Mouse (Mus musculus) megakaryocyte-erythroid progenitor cell, adult 5-6 weeks (primary cell): ENCODE results near the gene Hes7. TPM values are rescaled to one million over a fixed set of nuclear protein-coding genes. Genes with fewer than 3 reads are reported as not detected.
A peak's percentile ranks its signal among the peaks of the same experiment; 100 is the strongest.

Experiments
- ATAC-seq: replicated peaks from 2 replicates; pipeline ENCODE4 v1.8.0; 2016; ENCODE audit warnings: mild to moderate bottlenecking, inconsistent platforms; ENCODE audit not compliant: severe bottlenecking, poor library complexity, low FRiP score, low TSS enrichment
- total RNA-seq, 2 experiments: library from RNA; stranded (forward) in 1 of 2; stranded (reverse) in 1 of 2; fragments of 200-1000, 215-1000 nt in 1 of 2; fragments of >200 nt in 1 of 2; fragmentation: Nextera tagmentation in 1 of 2; gene quantifications; 2 replicates each; pipeline ENCODE4 v1.2.3; 2014 to 2017

Gene Hes7
- total RNA-seq, 2 experiments from 2014 or later: not detected

GRCm38 (mm10) chr11:69128426-69129122 lies 8.4 kb downstream of the Hes7 start:
- no peak for ATAC-seq

GRCm38 (mm10) chr11:69133566-69133922 lies 13.3 kb downstream of the Hes7 start:
- ATAC-seq: peak; percentile 27; the same call in 1 of the 2 replicates

GRCm38 (mm10) chr11:69133923-69134621 lies 13.9 kb downstream of the Hes7 start:
- ATAC-seq: peak; percentile 61

- ATAC-seq: no peak
Observed at GRCm38 (mm10) chr11:69134622-69134968, 14.4 kb downstream of the Hes7 start.

- no peak for ATAC-seq
Observed at GRCm38 (mm10) chr11:69135361-69135760, 15.2 kb downstream of the Hes7 start.

- ATAC-seq: no peak
Observed at GRCm38 (mm10) chr11:69147546-69147945, 27.3 kb downstream of the Hes7 start.

GRCm38 (mm10) chr11:69148451-69148960 lies 28.3 kb downstream of the Hes7 start:
- ATAC-seq: no peak

- ATAC-seq: no peak
Observed at GRCm38 (mm10) chr11:69149728-69150127, 29.5 kb downstream of the Hes7 start.

- peak; percentile 87 for ATAC-seq
Observed at GRCm38 (mm10) chr11:69150444-69150843, 30.2 kb downstream of the Hes7 start.

- no peak for ATAC-seq
Observed at GRCm38 (mm10) chr11:69151004-69151403, 30.8 kb downstream of the Hes7 start.

- ATAC-seq: no peak
Observed at GRCm38 (mm10) chr11:69153831-69154230, 33.6 kb downstream of the Hes7 start.

GRCm38 (mm10) chr11:69155351-69155750 lies 35.1 kb downstream of the Hes7 start:
- 0 out of 2 replicates have a peak, but pooled peaks have one; percentile 33 for ATAC-seq

- ATAC-seq: peak; percentile 39; the same call in 1 of the 2 replicates
Observed at GRCm38 (mm10) chr11:69156800-69157199, 36.6 kb downstream of the Hes7 start, which contains the start of gene Alox12b. Alox12b (plus strand) TSS chr11:69156989.

GRCm38 (mm10) chr11:69169313-69169712 lies 49.1 kb downstream of the Hes7 start:
- no peak for ATAC-seq

GRCm38 (mm10) chr11:69171626-69172025 lies 51.4 kb downstream of the Hes7 start:
- ATAC-seq: no peak

GRCm38 (mm10) chr11:69172606-69173005 lies 52.4 kb downstream of the Hes7 start:
- no peak for ATAC-seq

Other genes with a start within 250 kb of the Hes7 start
- gene Ndel1, start 248.5 kb upstream of the Hes7 start, total RNA-seq (2014; fragmentation: Nextera tagmentation): 22.5 and 35.7 TPM in 2 replicates
- gene Ndel1, start 248.5 kb upstream of the Hes7 start, total RNA-seq (2017): 45.6 and 99.1 TPM in 2 replicates
- not detected in 2 replicates for gene Rnf222, start 231.9 kb upstream of the Hes7 start, total RNA-seq (2014; fragmentation: Nextera tagmentation)
- gene Rnf222, start 231.9 kb upstream of the Hes7 start, total RNA-seq (2017): not detected in 2 replicates
- gene Rpl26, start 218.8 kb upstream of the Hes7 start, total RNA-seq (2014; fragmentation: Nextera tagmentation): 5,476 and 5,943 TPM in 2 replicates
- gene Rpl26, start 218.8 kb upstream of the Hes7 start, total RNA-seq (2017): 6,111 and 7,527 TPM in 2 replicates
- gene Odf4, start 193.3 kb upstream of the Hes7 start, total RNA-seq (2014; fragmentation: Nextera tagmentation): not detected in 2 replicates
- not detected in 2 replicates for gene Odf4, start 193.3 kb upstream of the Hes7 start, total RNA-seq (2017)
- gene Arhgef15, start 162.9 kb upstream of the Hes7 start, total RNA-seq (2014; fragmentation: Nextera tagmentation): not detected in 2 replicates
- not detected in 2 replicates for gene Arhgef15, start 162.9 kb upstream of the Hes7 start, total RNA-seq (2017)
- 2.6 and 3.6 TPM in 2 replicates for gene Slc25a35, start 152.3 kb upstream of the Hes7 start, total RNA-seq (2014; fragmentation: Nextera tagmentation)
- 1.1 and 4.5 TPM in 2 replicates for gene Slc25a35, start 152.3 kb upstream of the Hes7 start, total RNA-seq (2017)
- 240 and 254 TPM in 2 replicates for gene Rangrf, start 145.2 kb upstream of the Hes7 start, total RNA-seq (2014; fragmentation: Nextera tagmentation)
- 69.1 and 104 TPM in 2 replicates for gene Rangrf, start 145.2 kb upstream of the Hes7 start, total RNA-seq (2017)
- 101 and 128 TPM in 2 replicates for gene Pfas, start 111.9 kb upstream of the Hes7 start, total RNA-seq (2014; fragmentation: Nextera tagmentation)
- gene Pfas, start 111.9 kb upstream of the Hes7 start, total RNA-seq (2017): 53.9 and 77.9 TPM in 2 replicates
- gene Ctc1, start 104.5 kb upstream of the Hes7 start, total RNA-seq (2014; fragmentation: Nextera tagmentation): 40.4 and 46.7 TPM in 2 replicates
- gene Ctc1, start 104.5 kb upstream of the Hes7 start, total RNA-seq (2017): 9.6 and 20.4 TPM in 2 replicates
- 118 and 122 TPM in 2 replicates for gene Aurkb, start 74.8 kb upstream of the Hes7 start, total RNA-seq (2014; fragmentation: Nextera tagmentation)
- gene Aurkb, start 74.8 kb upstream of the Hes7 start, total RNA-seq (2017): 60.0 and 75.0 TPM in 2 replicates
- 0.46 and 7.0 TPM in 2 replicates for gene Borcs6, start 60.7 kb upstream of the Hes7 start, total RNA-seq (2014; fragmentation: Nextera tagmentation)
- 3.5 TPM in 2 replicates for gene Borcs6, start 60.7 kb upstream of the Hes7 start, total RNA-seq (2017)
- 33.8 and 51.0 TPM in 2 replicates for gene Tmem107, start 49.6 kb upstream of the Hes7 start, total RNA-seq (2014; fragmentation: Nextera tagmentation)
- gene Tmem107, start 49.6 kb upstream of the Hes7 start, total RNA-seq (2017): 16.2 and 33.4 TPM in 2 replicates
- gene Vamp2, start 31.9 kb upstream of the Hes7 start, total RNA-seq (2014; fragmentation: Nextera tagmentation): 46.7 and 60.3 TPM in 2 replicates
- gene Vamp2, start 31.9 kb upstream of the Hes7 start, total RNA-seq (2017): 7.5 and 15.7 TPM in 2 replicates
- gene Per1, start 25.2 kb upstream of the Hes7 start, total RNA-seq (2014; fragmentation: Nextera tagmentation): 11.3 and 17.6 TPM in 2 replicates
- 4.7 and 12.5 TPM in 2 replicates for gene Per1, start 25.2 kb upstream of the Hes7 start, total RNA-seq (2017)
- gene 9130213A22Rik, start 2.2 kb downstream of the Hes7 start, total RNA-seq (2014; fragmentation: Nextera tagmentation): not detected in 2 replicates
- gene 9130213A22Rik, start 2.2 kb downstream of the Hes7 start, total RNA-seq (2017): not detected in 2 replicates
- not detected in 2 replicates for gene Aloxe3, start 5.5 kb downstream of the Hes7 start, total RNA-seq (2014; fragmentation: Nextera tagmentation)
- gene Aloxe3, start 5.5 kb downstream of the Hes7 start, total RNA-seq (2017): not detected in 2 replicates
- not detected in 2 replicates for gene Alox12b, start 36.6 kb downstream of the Hes7 start, total RNA-seq (2014; fragmentation: Nextera tagmentation)
- not detected in 2 replicates for gene Alox12b, start 36.6 kb downstream of the Hes7 start, total RNA-seq (2017)
- gene Alox8, start 77.4 kb downstream of the Hes7 start, total RNA-seq (2014; fragmentation: Nextera tagmentation): not detected in 2 replicates
- gene Alox8, start 77.4 kb downstream of the Hes7 start, total RNA-seq (2017): not detected in 2 replicates
- not detected in 2 replicates for gene Gucy2e, start 116.6 kb downstream of the Hes7 start, total RNA-seq (2014; fragmentation: Nextera tagmentation)
- gene Gucy2e, start 116.6 kb downstream of the Hes7 start, total RNA-seq (2017): not detected in 2 replicates
- 40.0 and 56.6 TPM in 2 replicates for gene Cntrob, start 203.4 kb downstream of the Hes7 start, total RNA-seq (2014; fragmentation: Nextera tagmentation)
- 19.7 and 31.6 TPM in 2 replicates for gene Cntrob, start 203.4 kb downstream of the Hes7 start, total RNA-seq (2017)
- gene Trappc1, start 203.6 kb downstream of the Hes7 start, total RNA-seq (2014; fragmentation: Nextera tagmentation): 77.9 and 81.4 TPM in 2 replicates
- 82.4 and 97.4 TPM in 2 replicates for gene Trappc1, start 203.6 kb downstream of the Hes7 start, total RNA-seq (2017)
- gene Kcnab3, start 205.9 kb downstream of the Hes7 start, total RNA-seq (2014; fragmentation: Nextera tagmentation): not detected in 2 replicates
- 0.38 TPM in 1 of 2 replicates, not detected in the other for gene Kcnab3, start 205.9 kb downstream of the Hes7 start, total RNA-seq (2017)
- 1.9 and 2.8 TPM in 2 replicates for gene Rnf227, start 220.1 kb downstream of the Hes7 start, total RNA-seq (2014; fragmentation: Nextera tagmentation)
- gene Rnf227, start 220.1 kb downstream of the Hes7 start, total RNA-seq (2017): 3.3 and 5.6 TPM in 2 replicates
- gene Chd3, start 249.0 kb downstream of the Hes7 start, total RNA-seq (2014; fragmentation: Nextera tagmentation): 45.7 and 57.3 TPM in 2 replicates
- 21.0 and 49.2 TPM in 2 replicates for gene Chd3, start 249.0 kb downstream of the Hes7 start, total RNA-seq (2017)